Mouse (Mus musculus) intestine, embryonic 16.5 days (tissue): ENCODE data around the gene Aff3. TPM values are rescaled to one million over a fixed set of nuclear protein-coding genes. Genes with fewer than 3 reads are reported as not detected.
A peak's percentile ranks its signal among the peaks of the same experiment; 100 is the strongest.

Experiments
- ATAC-seq: fragments of 200-750 bp; cut with Nextera tagmentation; 2 replicates; pipeline ENCODE4 v1.8.0; 2017; ENCODE audit warnings: moderate TSS enrichment, moderate library complexity
- H3K27ac ChIP-seq: fragments of 300-500 bp; sonication (generic); 2 replicates; pipeline ENCODE4 v1.5.1; 2014; ENCODE audit warnings: mild to moderate bottlenecking, low read length
- H3K27me3 ChIP-seq: fragments of 300-500 bp; sonication (generic); replicated peaks from 2 replicates; pipeline ENCODE4 v1.6.1; 2014; ENCODE audit warnings: low read length, control low read depth, mixed read lengths; ENCODE audit not compliant: control insufficient read depth, insufficient read depth
- H3K36me3 ChIP-seq: fragments of 300-500 bp; sonication (generic); 2 replicates; pipeline ENCODE4 v1.6.1; 2014; ENCODE audit warnings: low read length, control low read depth; ENCODE audit not compliant: control insufficient read depth, insufficient read depth
- H3K4me1 ChIP-seq: fragments of 300-500 bp; sonication (generic); 2 replicates; pipeline ENCODE4 v1.6.1; 2014; ENCODE audit warnings: low read length, control low read depth, mixed read lengths; ENCODE audit not compliant: control insufficient read depth, insufficient read depth
- H3K4me2 ChIP-seq: fragments of 300-500 bp; sonication (generic); 2 replicates; pipeline ENCODE4 v1.6.1; 2014; ENCODE audit warnings: low read depth, low read length, control low read depth
- H3K4me3 ChIP-seq: fragments of 300-500 bp; sonication (generic); 2 replicates; pipeline ENCODE4 v1.5.1; 2014; ENCODE audit warnings: mild to moderate bottlenecking, low read length
- H3K9ac ChIP-seq: fragments of 300-500 bp; sonication (generic); 2 replicates; pipeline ENCODE4 v1.6.1; 2014; ENCODE audit warnings: low read depth, low read length
- H3K9me3 ChIP-seq: fragments of 300-500 bp; sonication (generic); 2 replicates; pipeline ENCODE4 v1.6.1; 2016; ENCODE audit warnings: low read length, control low read depth; ENCODE audit not compliant: control insufficient read depth
- WGBS: fragments of 180-500 bp; shearing (Covaris S2); extraction: QIAGEN DNeasy Blood & Tissue Kit; methylation state at CpG from one replicate; pipeline ENCODE4 v1.1.7; 2014; 5-methylcytosine and 5-hydroxymethylcytosine counted together
- polyA plus RNA-seq: library from polyadenylated mRNA; unstranded; fragments of >200 nt; fragmentation: Nextera tagmentation; extraction: Ambion mirVana; gene quantifications from 2 replicates; pipeline ENCODE4 v1.2.1, GENCODE M21; 2015

The Aff3 gene
- polyA plus RNA-seq, 1 experiment from 2014 or later, result 2.1 TPM

- no peaks in the 10 kb centered on the region for H3K9me3 ChIP-seq
- H3K9ac ChIP-seq, result no peak overlapping the region
- no peak overlapping the region for H3K4me2 ChIP-seq
- 89% methylated on average over 8 of the region's 8 CpGs for WGBS
- H3K4me1 ChIP-seq, result peaks cover 4% of the 10 kb centered on the region
- no peaks in the 10 kb centered on the region for H3K27me3 ChIP-seq
- H3K36me3 ChIP-seq, result no peaks in the 10 kb centered on the region
- ATAC-seq, result no peak
- no peak overlapping the region for H3K27ac ChIP-seq
- H3K4me3 ChIP-seq, result no peak overlapping the region
Measured at GRCm38 (mm10) chr1:38310496-38310895, 354.3 kb downstream of the Aff3 start.

DNA sequence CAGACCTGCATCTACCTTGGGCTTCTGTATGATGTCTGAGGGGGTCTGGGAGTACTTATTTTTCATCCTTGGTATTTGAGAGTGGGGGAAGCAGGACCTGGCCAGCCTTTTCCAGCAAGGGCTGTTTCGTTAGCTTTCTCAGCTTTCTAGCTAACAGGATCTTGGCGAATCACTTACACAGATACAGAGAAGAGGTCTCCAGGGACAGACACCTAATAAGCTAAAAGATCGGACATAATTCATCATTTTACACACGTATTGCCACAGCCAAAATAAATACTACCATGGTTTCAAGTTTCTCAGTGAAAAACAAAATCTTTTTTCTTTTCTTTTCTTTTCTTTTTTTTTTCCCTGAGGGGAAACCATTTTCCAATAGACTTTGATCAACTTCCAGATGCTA lies 354.7 kb downstream of the Aff3 start:
- no peak for ATAC-seq
- Histone ChIP-seq H3K27ac (no peak overlapping the region), H3K9ac (no peak overlapping the region), H3K4me1 (peaks cover 4% of the 10 kb centered on the region), H3K27me3 (no peaks in the 10 kb centered on the region), H3K4me3 (no peak overlapping the region), H3K36me3 (no peaks in the 10 kb centered on the region), H3K9me3 (no peaks in the 10 kb centered on the region), H3K4me2 (no peak overlapping the region)
- 91% methylated on average over 4 of the region's 4 CpGs for WGBS

GRCm38 (mm10) chr1:38309341-38309740 lies 355.4 kb downstream of the Aff3 start:
- H3K4me2 ChIP-seq, result no peak overlapping the region
- H3K9me3 ChIP-seq, result no peaks in the 10 kb centered on the region
- H3K4me3 ChIP-seq, result no peak overlapping the region
- H3K36me3 ChIP-seq, result no peaks in the 10 kb centered on the region
- H3K27me3 ChIP-seq, result no peaks in the 10 kb centered on the region
- no peak overlapping the region for H3K27ac ChIP-seq
- H3K4me1 ChIP-seq, result peaks cover 4% of the 10 kb centered on the region
- 92% methylated on average over 8 of the region's 8 CpGs for WGBS
- no peak overlapping the region for H3K9ac ChIP-seq
- no peak for ATAC-seq

DNA sequence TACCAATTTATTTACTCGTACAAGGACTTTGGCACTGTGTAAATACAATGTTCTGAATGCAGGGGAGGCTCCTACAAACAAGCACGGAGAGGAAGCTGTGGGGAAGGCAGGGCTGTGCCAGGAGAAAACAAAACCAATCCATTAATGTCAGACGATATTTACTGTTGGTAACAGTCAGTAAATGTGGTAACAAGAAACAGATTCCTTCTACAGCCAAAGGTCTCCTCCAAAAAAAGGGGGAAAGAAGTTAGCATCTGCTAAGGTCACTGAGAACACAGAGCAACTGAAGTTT lies 356.1 kb downstream of the Aff3 start:
- Histone ChIP-seq H3K4me2 (no peak overlapping the region), H3K9me3 (no peaks in the 10 kb centered on the region), H3K9ac (no peak overlapping the region), H3K27ac (no peak overlapping the region), H3K4me3 (no peak overlapping the region), H3K4me1 (peaks cover 4% of the 10 kb centered on the region), H3K27me3 (no peaks in the 10 kb centered on the region), H3K36me3 (no peaks in the 10 kb centered on the region)
- ATAC-seq, result 0 out of 2 replicates have a peak, but pooled peaks have one; percentile 13
- WGBS, result 36% methylated on average over 3 of the region's 3 CpGs

DNA sequence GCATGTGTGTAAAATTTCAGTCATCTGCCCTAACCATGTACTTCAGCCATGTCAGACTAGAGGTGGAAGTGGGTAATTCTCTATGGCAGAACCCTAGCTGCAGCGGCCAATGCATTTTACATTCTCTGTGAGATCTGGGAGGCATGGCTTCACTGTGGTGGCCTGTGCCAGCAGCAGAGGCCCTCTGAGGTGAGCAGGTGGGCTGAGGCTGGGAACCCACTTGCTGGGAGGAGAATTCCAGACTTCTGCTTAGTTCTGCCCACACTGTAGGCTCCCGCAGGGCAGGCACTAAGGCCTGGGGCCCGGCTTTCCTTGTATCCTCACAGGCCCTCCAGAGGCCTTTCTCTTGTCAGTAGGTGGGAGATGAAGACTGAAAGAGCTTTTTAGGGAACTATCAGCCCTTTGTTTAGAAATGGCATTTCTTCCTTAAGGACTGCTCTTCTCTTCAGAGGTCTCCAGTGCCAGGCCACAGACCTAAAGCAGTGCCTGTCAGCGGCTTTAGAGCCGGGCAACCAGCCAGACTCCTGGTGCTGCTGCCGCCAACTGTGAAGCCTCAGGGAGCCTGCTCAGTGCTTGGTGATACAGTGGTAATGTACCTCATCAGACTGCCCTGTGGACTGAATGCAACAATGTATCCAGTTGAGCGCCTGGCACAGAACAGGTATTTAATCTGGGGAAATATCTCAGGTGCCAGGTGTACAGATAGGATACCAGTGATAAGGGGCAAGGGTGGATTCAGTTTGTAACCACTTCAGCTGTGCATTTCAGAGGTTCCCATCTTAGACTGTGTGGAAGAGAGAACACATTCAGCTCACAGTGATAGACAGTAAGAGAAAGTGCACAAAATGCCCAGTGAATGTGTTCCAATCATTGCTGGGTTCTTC lies 356.7 kb downstream of the Aff3 start:
- Histone ChIP-seq H3K9me3 (no peaks in the 10 kb centered on the region), H3K4me3 (no peak overlapping the region), H3K9ac (no peak overlapping the region), H3K4me2 (no peak overlapping the region), H3K27ac (peak overlapping the region; percentile 12; the same call in 1 of the 2 replicates), H3K36me3 (no peaks in the 10 kb centered on the region), H3K27me3 (no peaks in the 10 kb centered on the region), H3K4me1 (peaks cover 4% of the 10 kb centered on the region)
- peak; percentile 82 for ATAC-seq
- 66% methylated on average over 7 of the region's 7 CpGs for WGBS

- ATAC-seq, result no peak
- no peaks in the 10 kb centered on the region for H3K36me3 ChIP-seq
- 93% methylated on average over 11 of the region's 11 CpGs for WGBS
- no peak overlapping the region for H3K9ac ChIP-seq
- no peak overlapping the region for H3K4me2 ChIP-seq
- no peaks in the 10 kb centered on the region for H3K27me3 ChIP-seq
- H3K4me3 ChIP-seq, result no peak overlapping the region
- H3K9me3 ChIP-seq, result no peaks in the 10 kb centered on the region
- peaks cover 4% of the 10 kb centered on the region for H3K4me1 ChIP-seq
- H3K27ac ChIP-seq, result no peak overlapping the region
Measured at GRCm38 (mm10) chr1:38307234-38307633, 357.5 kb downstream of the Aff3 start.

DNA sequence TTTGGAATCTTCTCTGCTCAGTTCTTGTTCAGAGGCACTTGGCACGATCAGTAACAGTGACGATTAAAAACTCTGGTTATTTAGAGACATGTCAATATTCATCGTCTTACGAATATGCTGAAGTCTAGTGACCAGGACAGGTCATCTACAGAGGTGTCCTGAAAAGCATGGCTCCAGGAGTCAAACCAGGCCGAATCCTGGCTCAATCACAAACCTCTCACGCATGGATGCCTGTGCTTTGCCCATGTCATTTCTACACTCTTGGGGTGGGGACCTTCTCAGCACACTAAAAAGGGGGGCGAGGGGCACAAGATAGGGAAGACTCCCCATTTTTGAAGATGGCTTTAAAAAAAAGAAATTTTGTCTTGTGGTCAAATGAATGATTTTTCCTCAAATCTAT lies 358.6 kb downstream of the Aff3 start:
- Histone ChIP-seq H3K9me3 (no peaks in the 10 kb centered on the region), H3K4me1 (peaks cover 4% of the 10 kb centered on the region), H3K4me3 (no peak overlapping the region), H3K9ac (no peak overlapping the region), H3K36me3 (no peaks in the 10 kb centered on the region), H3K4me2 (no peak overlapping the region), H3K27ac (no peak overlapping the region), H3K27me3 (no peaks in the 10 kb centered on the region)
- ATAC-seq, result no peak
- 88% methylated on average over 7 of the region's 7 CpGs for WGBS

DNA sequence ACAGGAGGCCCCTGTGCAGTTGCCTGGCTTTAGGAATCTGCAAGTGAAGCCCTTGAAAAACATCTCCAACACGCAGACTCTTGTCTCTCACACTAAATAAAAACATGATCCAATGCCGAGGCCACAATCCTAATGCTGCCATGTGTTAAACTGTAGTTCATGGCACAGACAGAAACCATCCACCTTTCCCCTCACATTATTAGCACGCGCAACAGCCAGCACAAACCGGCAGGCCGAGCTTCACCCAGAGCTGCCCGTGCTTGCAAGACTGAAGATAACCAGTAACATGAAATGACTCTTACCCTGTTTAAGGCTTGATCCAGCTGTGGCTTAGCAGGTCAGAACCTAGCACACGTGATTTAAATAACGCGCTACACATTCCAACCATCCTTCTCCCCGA lies 360.4 kb downstream of the Aff3 start:
- Histone ChIP-seq H3K27me3 (no peaks in the 10 kb centered on the region), H3K4me2 (no peak overlapping the region), H3K9me3 (no peaks in the 10 kb centered on the region), H3K9ac (no peak overlapping the region), H3K27ac (no peak overlapping the region), H3K36me3 (no peaks in the 10 kb centered on the region), H3K4me3 (no peak overlapping the region), H3K4me1 (peaks cover 4% of the 10 kb centered on the region)
- WGBS, result 74% methylated on average over 11 of the region's 11 CpGs
- ATAC-seq, result no peak

DNA sequence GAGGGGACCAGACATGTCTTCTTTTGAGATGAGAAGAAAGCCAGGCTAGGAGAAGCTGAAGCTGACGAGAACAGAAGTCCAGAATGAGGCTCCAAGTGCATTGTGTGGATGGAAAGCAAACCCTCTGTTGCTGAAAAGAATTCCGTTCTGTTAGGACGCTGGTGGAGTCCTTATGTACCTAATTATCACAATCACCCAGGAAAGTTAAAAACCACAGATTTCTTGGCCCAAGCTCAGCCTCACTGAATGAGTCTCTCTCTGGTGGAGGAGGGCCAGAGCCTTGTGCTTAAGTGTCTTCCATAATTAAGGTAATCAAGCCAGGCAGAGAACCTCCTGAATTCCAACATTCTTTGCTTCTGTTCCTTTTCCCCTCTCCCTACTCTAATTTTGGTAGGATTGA lies 366.5 kb downstream of the Aff3 start:
- 80% methylated on average over 3 of the region's 3 CpGs for WGBS

DNA sequence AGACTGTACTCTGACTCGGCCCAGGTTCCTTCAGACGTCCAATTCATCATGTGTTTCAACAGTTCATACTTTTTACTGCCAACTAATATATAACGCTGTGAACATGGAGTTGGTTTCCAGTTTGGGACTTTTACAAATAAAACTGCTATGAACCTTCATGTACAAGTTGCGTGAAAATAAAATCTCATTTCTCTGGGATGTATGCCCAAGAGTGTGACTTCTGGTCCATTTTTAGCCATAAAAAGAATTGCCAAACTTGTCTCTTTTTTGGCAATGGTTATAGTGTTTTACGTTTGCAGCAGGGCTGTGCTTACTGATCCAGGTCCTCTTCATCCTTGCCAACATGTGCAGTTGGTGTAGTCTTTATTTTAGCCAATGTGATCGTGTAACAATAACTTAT lies 369.8 kb downstream of the Aff3 start:
- WGBS, result 87% methylated on average over 6 of the region's 6 CpGs
- H3K4me2 ChIP-seq, result no peak overlapping the region
- H3K9ac ChIP-seq, result no peak overlapping the region
- no peak overlapping the region for H3K4me3 ChIP-seq
- no peaks in the 10 kb centered on the region for H3K27me3 ChIP-seq
- ATAC-seq, result no peak
- H3K9me3 ChIP-seq, result no peaks in the 10 kb centered on the region
- H3K36me3 ChIP-seq, result no peaks in the 10 kb centered on the region
- H3K4me1 ChIP-seq, result no peaks in the 10 kb centered on the region
- no peak overlapping the region for H3K27ac ChIP-seq

More for the DNA sequence above, 366.5 kb downstream of the Aff3 start:
- no peak overlapping the region for H3K27ac ChIP-seq
- H3K27me3 ChIP-seq, result no peaks in the 10 kb centered on the region
- no peaks in the 10 kb centered on the region for H3K9me3 ChIP-seq
- no peak for ATAC-seq
- no peaks in the 10 kb centered on the region for H3K4me1 ChIP-seq
- no peak overlapping the region for H3K4me3 ChIP-seq
- no peak overlapping the region for H3K4me2 ChIP-seq
- H3K36me3 ChIP-seq, result no peaks in the 10 kb centered on the region
- no peak overlapping the region for H3K9ac ChIP-seq
